Mouse (Mus musculus) cerebellum, adult 2 months (tissue): Measurements from ENCODE around the gene Tcf7l2. TPM values are rescaled to one million over a fixed set of nuclear protein-coding genes. Genes with fewer than 3 reads are reported as not detected.

Experiments
- DNase-seq, 2 experiments: peaks; one replicate each; pipeline ENCODE4 v3.0.0; 2021
- H3K27ac ChIP-seq: fragments of 200-500 bp; 2 replicates; pipeline ENCODE4 v1.5.1; 2012; ENCODE audit warnings: low read length, control low read depth, inconsistent platforms; ENCODE audit not compliant: insufficient read depth
- H3K27me3 ChIP-seq: fragments of 200-500 bp; 2 replicates; pipeline ENCODE4 v1.6.1; 2012; ENCODE audit warnings: inconsistent platforms, mild to moderate bottlenecking, low read length, moderate library complexity; ENCODE audit not compliant: control insufficient read depth, insufficient read depth
- H3K4me1 ChIP-seq: fragments of 200-500 bp; 2 replicates; pipeline ENCODE4 v1.6.1; 2011; ENCODE audit warnings: low read length; ENCODE audit not compliant: control insufficient read depth, insufficient read depth
- H3K4me3 ChIP-seq: fragments of 200-500 bp; replicated peaks from 2 replicates; pipeline ENCODE3; 2011; ENCODE audit warnings: mild to moderate bottlenecking, low read depth, low read length, control low read depth; ENCODE audit not compliant: insufficient read depth
- CTCF ChIP-seq: fragments of 200-500 bp; IDR thresholded peaks from 2 replicates; pipeline ENCODE4 v1.5.1; 2011; ENCODE audit warnings: low read depth, mild to moderate bottlenecking, control low read depth, low read length, moderate library complexity, borderline replicate concordance; ENCODE audit not compliant: insufficient read depth
- POLR2A ChIP-seq: fragments of 200-500 bp; IDR thresholded peaks from 2 replicates; pipeline ENCODE4 v1.6.1; 2011; ENCODE audit warnings: low read length, control low read depth, borderline replicate concordance; ENCODE audit not compliant: insufficient read depth
- WGBS: fragments of 180-500 bp; shearing (Covaris S2); methylation state at CpG from one replicate; pipeline ENCODE4 v1.1.7; 2018; 5-methylcytosine and 5-hydroxymethylcytosine counted together
- polyA plus RNA-seq: library from polyadenylated mRNA; depleted of rRNA; stranded (reverse); fragments of >200 nt; gene quantifications from 2 replicates; pipeline ENCODE4 v1.2.3, GENCODE M21; 2012

Gene Tcf7l2
- polyA plus RNA-seq, 1 experiment: 23.3 TPM

DNA sequence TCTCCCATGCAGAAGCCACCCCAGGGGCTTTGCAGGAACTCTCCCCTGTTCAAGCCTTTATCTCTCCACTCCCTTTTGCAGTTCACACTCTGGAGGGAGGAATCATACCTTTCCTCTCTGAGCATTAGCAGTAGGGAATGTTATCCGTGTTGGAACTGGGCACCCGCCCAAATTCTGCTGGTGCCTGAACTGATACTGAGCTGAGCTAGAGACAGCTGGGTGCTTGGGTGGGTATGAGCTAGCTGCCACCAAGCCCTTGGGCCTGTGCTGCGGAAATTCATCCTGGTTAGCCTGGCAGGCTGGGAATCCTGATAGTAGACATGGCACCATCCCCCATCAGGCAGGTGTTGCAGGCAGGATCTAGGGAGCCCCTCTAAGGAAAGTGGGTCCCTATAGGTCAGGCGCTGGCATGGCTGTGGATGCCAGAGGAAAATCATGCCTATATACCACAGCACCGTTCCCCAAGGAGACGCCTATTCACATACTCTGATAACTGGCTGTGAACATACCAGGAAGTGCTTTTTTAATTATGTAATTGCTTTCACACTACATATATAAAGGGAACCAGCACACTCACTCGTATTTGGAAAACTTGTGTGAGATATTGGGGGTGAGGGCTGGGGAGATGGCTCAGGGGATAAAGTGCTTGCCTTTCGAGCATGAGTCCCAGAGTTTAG is 108.9 kb downstream of the Tcf7l2 start:
- no peak for TF ChIP-seq CTCF
- TF ChIP-seq POLR2A: no peak
- 61% methylated on average over 8 of the region's 8 CpGs for whole genome bisulfite sequencing

DNA sequence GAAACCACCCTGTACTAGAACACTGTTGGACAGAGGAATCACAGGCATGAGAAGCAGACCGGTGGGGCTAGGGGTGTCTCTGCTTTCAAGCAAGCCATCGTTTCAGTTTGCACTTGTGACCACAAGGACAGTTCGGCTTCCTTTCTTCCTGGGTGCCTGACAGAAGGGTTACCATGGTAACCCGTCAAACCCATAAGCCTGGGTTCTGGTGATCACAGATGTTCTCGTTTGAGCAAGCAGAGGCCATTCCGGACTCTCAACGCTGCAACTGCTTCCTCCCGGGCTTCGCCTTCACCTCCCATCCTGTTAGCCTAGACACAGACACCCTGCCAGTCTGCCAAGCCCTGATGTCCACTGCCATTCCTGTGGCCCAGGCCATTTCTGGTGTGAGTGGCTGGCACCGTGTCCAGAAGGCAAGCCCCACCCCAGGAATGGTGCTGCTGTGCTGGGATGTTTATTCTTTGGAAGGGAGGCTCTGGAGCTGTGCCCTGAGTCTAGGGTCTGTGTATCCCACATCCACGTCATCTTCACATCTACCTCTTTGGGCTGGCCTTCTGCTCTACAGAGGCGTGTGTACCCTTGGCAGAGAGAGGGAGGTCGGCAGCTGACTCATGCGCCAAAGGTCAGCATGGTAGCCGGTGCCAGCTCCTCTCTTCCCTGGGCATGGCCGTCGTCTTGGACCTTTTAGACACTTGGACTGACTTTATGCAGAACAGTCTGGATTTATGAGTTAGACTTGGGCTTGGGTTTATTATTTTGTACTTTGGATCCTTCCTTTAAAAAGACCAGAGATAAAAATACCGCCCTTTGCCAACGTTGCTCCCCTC is 110.1 kb downstream of the Tcf7l2 start:
- no peak for DNase-seq
- H3K27me3 ChIP-seq: no peaks in the 10 kb centered on the region
- H3K4me1 ChIP-seq: peaks cover 3% of the 10 kb centered on the region; the same call in 1 of the 2 replicates
- 27% methylated on average over 19 of the region's 19 CpGs for WGBS
- no peak overlapping the region for H3K4me3 ChIP-seq
- no peak for TF ChIP-seq POLR2A
- no peak for TF ChIP-seq CTCF
- H3K27ac ChIP-seq: no peak overlapping the region

More for the DNA sequence above, 108.9 kb downstream of the Tcf7l2 start:
- Histone ChIP-seq H3K27ac (no peak overlapping the region), H3K4me1 (peaks cover 3% of the 10 kb centered on the region; the same call in 1 of the 2 replicates), H3K27me3 (no peaks in the 10 kb centered on the region), H3K4me3 (no peak overlapping the region)
- no peak for DNase-seq

- TF ChIP-seq POLR2A: no peak
- TF ChIP-seq CTCF: no peak
- 95% methylated on average over 10 of the region's 10 CpGs for WGBS
- Histone ChIP-seq H3K27me3 (no peaks in the 10 kb centered on the region), H3K27ac (no peak overlapping the region), H3K4me3 (no peak overlapping the region), H3K4me1 (peaks cover 3% of the 10 kb centered on the region; the same call in 1 of the 2 replicates)
- no peak for DNase-seq
Observed at GRCm38 (mm10) chr19:55854389-55854788, 112.8 kb downstream of the Tcf7l2 start.

DNA sequence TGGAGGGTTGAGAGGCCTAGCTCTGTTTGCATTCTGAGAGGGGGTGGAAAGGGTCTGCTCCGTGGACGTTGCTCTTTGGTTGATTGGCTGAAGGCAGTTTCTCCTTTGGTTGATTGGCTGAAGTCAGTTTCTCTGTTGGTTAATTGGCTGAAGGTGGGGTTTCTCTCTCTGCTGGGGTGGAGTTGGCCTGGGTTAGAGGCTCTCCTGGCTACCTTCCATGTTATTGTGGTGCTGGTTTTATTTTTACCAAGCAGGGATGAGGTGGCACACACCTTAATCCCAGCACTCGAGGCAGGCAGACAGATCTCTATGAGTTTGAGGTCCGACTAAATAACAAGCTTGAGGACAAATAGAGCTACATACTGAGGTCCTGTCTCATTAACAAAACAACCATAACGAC is 114.0 kb downstream of the Tcf7l2 start:
- TF ChIP-seq POLR2A (no peak), CTCF (no peak)
- Histone ChIP-seq H3K27ac (no peak overlapping the region), H3K4me3 (no peak overlapping the region), H3K27me3 (no peaks in the 10 kb centered on the region), H3K4me1 (peaks cover 3% of the 10 kb centered on the region; the same call in 1 of the 2 replicates)
- no peak for DNase-seq
- WGBS: 62% methylated on average over 5 of the region's 5 CpGs

- Histone ChIP-seq H3K27ac (no peak overlapping the region), H3K27me3 (no peaks in the 10 kb centered on the region), H3K4me3 (no peak overlapping the region), H3K4me1 (no peaks in the 10 kb centered on the region)
- WGBS: 96% methylated on average over 4 of the region's 4 CpGs
- DNase-seq: no peak
- TF ChIP-seq CTCF: no peak
- TF ChIP-seq POLR2A: no peak
Observed at GRCm38 (mm10) chr19:55857328-55857727, 115.7 kb downstream of the Tcf7l2 start.

DNA sequence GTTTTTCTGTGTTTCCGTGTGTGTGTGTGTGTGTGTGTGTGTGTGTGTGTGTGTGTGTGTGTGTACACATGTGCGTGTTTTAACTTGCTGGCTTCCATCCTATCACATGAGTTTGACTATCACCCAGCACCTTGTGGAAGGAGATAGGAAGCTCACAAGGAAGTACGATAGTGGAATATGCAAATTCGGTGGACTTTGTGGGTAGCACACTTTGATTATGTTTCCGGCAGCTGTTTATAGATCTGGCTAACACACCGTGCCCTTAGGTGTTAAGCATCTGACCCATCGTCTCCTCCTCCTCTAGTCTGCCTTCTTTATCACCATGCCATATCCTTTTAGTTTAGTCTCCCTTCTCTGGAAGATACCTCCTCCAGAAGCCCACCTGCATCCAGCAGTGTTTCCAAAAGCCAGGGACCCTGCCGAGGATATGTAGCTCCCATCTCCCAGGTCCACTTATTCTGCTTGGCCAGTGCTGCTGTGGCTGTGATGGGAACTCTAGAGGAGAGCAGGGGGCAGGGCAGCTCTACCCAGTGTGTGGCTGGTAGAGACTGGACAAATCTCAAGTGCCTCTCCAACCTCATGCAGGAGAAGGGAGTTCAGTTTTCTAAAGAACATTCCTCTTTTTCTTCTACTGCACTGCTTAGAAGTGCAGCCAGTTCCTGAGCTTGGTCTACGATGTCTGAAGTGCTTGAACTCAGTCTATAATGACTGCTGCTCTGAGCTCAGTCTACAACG is 118.6 kb downstream of the Tcf7l2 start:
- TF ChIP-seq POLR2A (no peak), CTCF (no peak)
- Histone ChIP-seq H3K4me1 (no peaks in the 10 kb centered on the region), H3K27ac (no peak overlapping the region), H3K4me3 (no peak overlapping the region), H3K27me3 (no peaks in the 10 kb centered on the region)
- DNase-seq: no peak
- WGBS: 86% methylated on average over 10 of the region's 10 CpGs

GRCm38 (mm10) chr19:55861746-55862145 is 120.1 kb downstream of the Tcf7l2 start:
- no peak for TF ChIP-seq POLR2A
- no peak for TF ChIP-seq CTCF
- no peak for DNase-seq
- Histone ChIP-seq H3K27ac (no peak overlapping the region), H3K27me3 (no peaks in the 10 kb centered on the region), H3K4me3 (no peak overlapping the region), H3K4me1 (no peaks in the 10 kb centered on the region)
- 83% methylated on average over 2 of the region's 2 CpGs for WGBS
